Mouse (Mus musculus): Measurements from ENCODE around the gene Lgr5.

Gene Lgr5

GRCm38 (mm10) chr10:115587301-115587969, at the start of gene Lgr5:
Gene Lgr5 (minus strand): TSS chr10:115587780.
- DNase-seq: no peak

- DNase-seq: no peak
These were observed 39.1 kb upstream of the Lgr5 start for GRCm38 (mm10) chr10:115626678-115627077.

- no peak for DNase-seq
These were observed 37.4 kb upstream of the Lgr5 start for GRCm38 (mm10) chr10:115624957-115625356.

- peak; percentile 2 for DNase-seq
These were observed 36.5 kb upstream of the Lgr5 start for GRCm38 (mm10) chr10:115623956-115624671.

- DNase-seq: no peak
These were observed 35.9 kb upstream of the Lgr5 start for GRCm38 (mm10) chr10:115623481-115623880.

GRCm38 (mm10) chr10:115618288-115618856, 30.8 kb upstream of the Lgr5 start:
- no peak for DNase-seq

GRCm38 (mm10) chr10:115617456-115618287, 30.1 kb upstream of the Lgr5 start:
- DNase-seq: peak; percentile 1

- no peak for DNase-seq
These were observed 8.2 kb upstream of the Lgr5 start for GRCm38 (mm10) chr10:115595748-115596147.

GRCm38 (mm10) chr10:115593651-115594050, 6.1 kb upstream of the Lgr5 start:
- DNase-seq: no peak

GRCm38 (mm10) chr10:115593221-115593620, 5.6 kb upstream of the Lgr5 start:
- no peak for DNase-seq

- no peak for DNase-seq
These were observed 399 bp upstream of the Lgr5 start for GRCm38 (mm10) chr10:115587979-115588378.

- DNase-seq: no peak
These were observed 1.0 kb downstream of the Lgr5 start for GRCm38 (mm10) chr10:115586246-115587231.

GRCm38 (mm10) chr10:115585491-115586245, 1.9 kb downstream of the Lgr5 start:
- DNase-seq: no peak

GRCm38 (mm10) chr10:115584656-115585055, 2.9 kb downstream of the Lgr5 start:
- no peak for DNase-seq

GRCm38 (mm10) chr10:115583071-115583470, 4.5 kb downstream of the Lgr5 start:
- DNase-seq: no peak

- DNase-seq: no peak
These were observed 5.6 kb downstream of the Lgr5 start for GRCm38 (mm10) chr10:115581971-115582370.

- DNase-seq: no peak
These were observed 8.1 kb downstream of the Lgr5 start for GRCm38 (mm10) chr10:115579494-115579893.

- no peak for DNase-seq
These were observed 8.5 kb downstream of the Lgr5 start for GRCm38 (mm10) chr10:115579076-115579475.

GRCm38 (mm10) chr10:115571734-115572440, 15.7 kb downstream of the Lgr5 start:
- no peak for DNase-seq

- DNase-seq: no peak
These were observed 16.3 kb downstream of the Lgr5 start for GRCm38 (mm10) chr10:115571317-115571716.
